Mouse (Mus musculus) lung, embryonic 14.5 days (tissue): ENCODE data around the gene 2410015M20Rik. TPM values are rescaled to one million over a fixed set of nuclear protein-coding genes. Genes with fewer than 3 reads are reported as not detected.
"Not testable (repeated sequence)": the region's sequence is repeated elsewhere in the genome, so short reads cannot be mapped to it uniquely, and the experiment has no call there.

Experiments
- ATAC-seq: fragments of 200-750 bp; cut with Nextera tagmentation; 2 replicates; pipeline ENCODE4 v1.8.0; 2017; ENCODE audit warnings: mild to moderate bottlenecking, moderate TSS enrichment, moderate library complexity; ENCODE audit not compliant: insufficient read depth
- DNase-seq: peaks from one replicate; pipeline ENCODE4 v3.0.0-alpha.2; 2015
- H3K27ac ChIP-seq: fragments of 300-500 bp; sonication (generic); 2 replicates; pipeline ENCODE4 v1.5.1; 2014; ENCODE audit warnings: low read depth, mild to moderate bottlenecking, moderate library complexity
- H3K27me3 ChIP-seq: fragments of 300-500 bp; sonication (generic); 2 replicates; pipeline ENCODE4 v1.6.1; 2014; ENCODE audit warnings: low read length, control low read depth; ENCODE audit not compliant: insufficient read depth
- H3K36me3 ChIP-seq: fragments of 300-500 bp; sonication (generic); 2 replicates; pipeline ENCODE4 v1.6.1; 2014; ENCODE audit warnings: control low read depth; ENCODE audit not compliant: insufficient read depth
- H3K4me1 ChIP-seq: fragments of 300-500 bp; sonication (generic); 2 replicates; pipeline ENCODE4 v1.6.1; 2014; ENCODE audit warnings: antibody characterized with exemption, control low read depth; ENCODE audit not compliant: insufficient read depth
- H3K4me2 ChIP-seq: fragments of 300-500 bp; sonication (generic); 2 replicates; pipeline ENCODE4 v1.6.1; 2014; ENCODE audit warnings: mild to moderate bottlenecking
- H3K4me3 ChIP-seq: fragments of 300-500 bp; sonication (generic); 2 replicates; pipeline ENCODE4 v1.5.1; 2014; ENCODE audit warnings: low read depth, low read length
- H3K9ac ChIP-seq: fragments of 300-500 bp; sonication (generic); 2 replicates; pipeline ENCODE4 v1.6.1; 2014
- H3K9me3 ChIP-seq: fragments of 300-500 bp; sonication (generic); 2 replicates; pipeline ENCODE4 v1.6.1; 2016; ENCODE audit warnings: low read depth, low read length, control low read depth
- CTCF ChIP-seq: IDR thresholded peaks from 2 replicates; pipeline ENCODE4 v1.5.1; 2016; ENCODE audit warnings: antibody characterized with exemption, low read depth
- WGBS: fragments of 180-500 bp; shearing (Covaris S2); extraction: QIAGEN DNeasy Blood & Tissue Kit; methylation state at CpG from one replicate; pipeline ENCODE4 v1.1.7; 2014; 5-methylcytosine and 5-hydroxymethylcytosine counted together
- polyA plus RNA-seq: library from polyadenylated mRNA; unstranded; fragments of >200 nt; fragmentation: Nextera tagmentation; extraction: Ambion mirVana; gene quantifications from 2 replicates; pipeline ENCODE4 v1.2.1, GENCODE M21; 2014

Gene 2410015M20Rik
- polyA plus RNA-seq, 1 experiment from 2014 or later: 201 TPM

- Histone ChIP-seq H3K36me3 (peaks cover 35% of the 10 kb centered on the region), H3K27me3 (no peaks in the 10 kb centered on the region), H3K4me3 (peak overlapping the region; percentile 96), H3K4me2 (peak overlapping the region; percentile 91), H3K27ac (no peak overlapping the region), H3K9me3 (no peaks in the 10 kb centered on the region), H3K9ac (peak overlapping the region; percentile 87; the same call in 1 of the 2 replicates), H3K4me1 (0 out of 2 replicates have a peak, but pooled peaks cover 5% of the 10 kb centered on the region)
- no peak for TF ChIP-seq CTCF
- DNase-seq: no peak
- 83% methylated on average over 3 of the region's 3 CpGs for WGBS
- ATAC-seq: no peak
Observed at GRCm38 (mm10) chr17:56625495-56625894, 15.9 kb upstream of the 2410015M20Rik start.

GRCm38 (mm10) chr17:56617628-56618027 is 8.1 kb upstream of the 2410015M20Rik start:
- no peak overlapping the region for H3K4me2 ChIP-seq
- no peaks in the 10 kb centered on the region for H3K27me3 ChIP-seq
- H3K9ac ChIP-seq: no peak overlapping the region
- H3K36me3 ChIP-seq: peaks cover 85% of the 10 kb centered on the region
- H3K4me1 ChIP-seq: peaks cover 7% of the 10 kb centered on the region; the same call in 1 of the 2 replicates
- no peaks in the 10 kb centered on the region for H3K9me3 ChIP-seq
- no peak for ATAC-seq
- H3K27ac ChIP-seq: no peak overlapping the region
- H3K4me3 ChIP-seq: no peak overlapping the region
- no peak for DNase-seq
- no peak for TF ChIP-seq CTCF
- 87% methylated on average over 8 of the region's 8 CpGs for WGBS

- H3K27me3 ChIP-seq: no peaks in the 10 kb centered on the region
- H3K4me2 ChIP-seq: no peak overlapping the region
- DNase-seq (no peak), ATAC-seq (no peak)
- no peak overlapping the region for H3K27ac ChIP-seq
- H3K9ac ChIP-seq: no peak overlapping the region
- no peak overlapping the region for H3K4me3 ChIP-seq
- WGBS: 80% methylated on average over 3 of the region's 3 CpGs
- no peak for TF ChIP-seq CTCF
- H3K9me3 ChIP-seq: no peaks in the 10 kb centered on the region
- H3K4me1 ChIP-seq: peaks cover 7% of the 10 kb centered on the region; the same call in 1 of the 2 replicates
- H3K36me3 ChIP-seq: peaks cover 76% of the 10 kb centered on the region
Observed at GRCm38 (mm10) chr17:56616725-56617124, 7.2 kb upstream of the 2410015M20Rik start.

- no peak for TF ChIP-seq CTCF
- Histone ChIP-seq H3K4me1 (peaks cover 7% of the 10 kb centered on the region; the same call in 1 of the 2 replicates), H3K4me2 (no peak overlapping the region), H3K36me3 (peaks cover 69% of the 10 kb centered on the region), H3K9me3 (no peaks in the 10 kb centered on the region), H3K27me3 (no peaks in the 10 kb centered on the region), H3K9ac (no peak overlapping the region), H3K27ac (no peak overlapping the region), H3K4me3 (no peak overlapping the region)
- DNase-seq (no peak), ATAC-seq (no peak)
- 76% methylated on average over 4 of the region's 4 CpGs for WGBS
Observed at GRCm38 (mm10) chr17:56615792-56616191, 6.2 kb upstream of the 2410015M20Rik start.

- H3K4me3 ChIP-seq: peak overlapping the region; percentile 78
- TF ChIP-seq CTCF: no peak
- DNase-seq (no peak), ATAC-seq (no peak)
- no peak overlapping the region for H3K27ac ChIP-seq
- 80% methylated on average over 11 of the region's 11 CpGs for WGBS
- no peaks in the 10 kb centered on the region for H3K9me3 ChIP-seq
- H3K9ac ChIP-seq: peak overlapping the region; percentile 91; the same call in 1 of the 2 replicates
- H3K36me3 ChIP-seq: peaks cover 64% of the 10 kb centered on the region
- no peaks in the 10 kb centered on the region for H3K27me3 ChIP-seq
- H3K4me2 ChIP-seq: peak overlapping the region; percentile 98
- peaks cover 10% of the 10 kb centered on the region for H3K4me1 ChIP-seq
Observed at GRCm38 (mm10) chr17:56615136-56615784, 5.7 kb upstream of the 2410015M20Rik start.

- no peak overlapping the region for H3K27ac ChIP-seq
- H3K36me3 ChIP-seq: peaks cover 57% of the 10 kb centered on the region
- peak; percentile 40 for DNase-seq
- peak overlapping the region; percentile 91 for H3K9ac ChIP-seq
- no peaks in the 10 kb centered on the region for H3K9me3 ChIP-seq
- ATAC-seq: no peak
- 19% methylated on average over 14 of the region's 14 CpGs for WGBS
- peak overlapping the region; percentile 78 for H3K4me3 ChIP-seq
- peaks cover 12% of the 10 kb centered on the region for H3K4me1 ChIP-seq
- TF ChIP-seq CTCF: 0 out of 2 replicates have a peak, but pooled peaks have one; percentile 4
- no peaks in the 10 kb centered on the region for H3K27me3 ChIP-seq
- H3K4me2 ChIP-seq: peak overlapping the region; percentile 98
Observed at GRCm38 (mm10) chr17:56614391-56615135, 5.0 kb upstream of the 2410015M20Rik start.

- Histone ChIP-seq H3K4me3 (peak overlapping the region; percentile 78), H3K4me2 (peak overlapping the region; percentile 98)
- WGBS: 3% methylated on average over 26 of the region's 26 CpGs
Observed at GRCm38 (mm10) chr17:56613893-56614292, 4.3 kb upstream of the 2410015M20Rik start.

More at GRCm38 (mm10) chr17:56613893-56614292, 4.3 kb upstream of the 2410015M20Rik start:
- Histone ChIP-seq H3K36me3 (peaks cover 50% of the 10 kb centered on the region), H3K27ac (peak overlapping the region; percentile 92), H3K9ac (peak overlapping the region; percentile 91), H3K4me1 (peaks cover 12% of the 10 kb centered on the region)
- not testable (repeated sequence) for H3K9me3 ChIP-seq, H3K27me3 ChIP-seq, ATAC-seq, DNase-seq
